32 mouse cellular contexts compared by ENCODE assay signal in the genomic region with DNA sequence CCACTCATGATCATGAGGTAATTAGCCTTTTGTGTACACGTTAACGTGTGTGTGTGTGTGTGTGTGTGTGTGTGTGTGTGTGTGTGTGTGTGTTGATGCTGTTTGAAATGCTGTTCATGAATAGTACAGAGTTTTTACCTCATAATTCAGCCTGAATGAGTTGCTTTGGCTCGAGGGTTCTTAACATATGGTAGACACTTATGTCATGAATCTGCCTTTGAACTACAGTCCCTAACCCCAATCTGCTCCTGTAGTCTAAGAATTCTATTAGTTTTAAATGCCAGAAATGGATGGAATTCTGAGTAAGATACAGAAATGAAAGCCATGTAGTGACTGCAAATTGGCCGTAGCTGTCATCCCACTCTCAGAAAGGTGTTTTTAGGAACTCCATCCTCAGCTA.
"Had no signal": no experiment of that assay in that cellular context is flagged by ENCODE, and none has a peak within 500 bp of the region (broad histone marks: within the 10 kb centered on the region; RNA-seq: fewer than 3 reads in every experiment).

No protein-coding gene starts in this region.

- H3K36me3 ChIP-seq: liver, embryonic 15.5 days; lung, embryonic 15.5 days had no signal

- H3K4me1 ChIP-seq: limb, embryonic 12.5 days; limb, embryonic 15.5 days; midbrain, embryonic 10.5 days; midbrain, embryonic 12.5 days; midbrain, embryonic 13.5 days; midbrain, embryonic 15.5 days; neural tube, embryonic 12.5 days had no signal

- H3K9me3 ChIP-seq: limb, embryonic 10.5 days; limb, embryonic 12.5 days; limb, embryonic 13.5 days; limb, embryonic 15.5 days; liver, embryonic 12.5 days; liver, embryonic 13.5 days; liver, embryonic 15.5 days; lung, embryonic 15.5 days; megakaryocyte, embryonic 14.5 days; midbrain, embryonic 10.5 days; midbrain, embryonic 12.5 days; midbrain, embryonic 13.5 days; midbrain, embryonic 15.5 days; neural tube, embryonic 12.5 days had no signal

- ATAC-seq: liver, embryonic 12.5 days; liver, postnatal 0 days; lung, postnatal 0 days; midbrain, embryonic 13.5 days; midbrain, embryonic 15.5 days; midbrain, embryonic 16.5 days had no signal

- DNase-seq: left cerebral cortex, postnatal 4 days; liver; liver, embryonic 13.5 days; liver, postnatal 0 days; lung, adult 18-20 months; lung, adult 2 months; lung, embryonic 14.5 days; lung, postnatal 10 days; lung, postnatal 14 days; lung, postnatal 36 days; lung, postnatal 4 days; midbrain, embryonic 14.5 days had no signal

- H3K4me2 ChIP-seq: limb, embryonic 12.5 days; limb, embryonic 13.5 days; limb, embryonic 15.5 days; liver, embryonic 11.5 days; liver, embryonic 12.5 days; liver, embryonic 13.5 days; liver, embryonic 15.5 days; lung, embryonic 14.5 days; lung, embryonic 15.5 days; midbrain, embryonic 11.5 days; midbrain, embryonic 12.5 days; midbrain, embryonic 13.5 days; midbrain, embryonic 15.5 days; neural tube, embryonic 12.5 days had no signal

- H3K27me3 ChIP-seq: limb, embryonic 12.5 days; limb, embryonic 13.5 days; limb, embryonic 15.5 days; liver, embryonic 12.5 days; liver, embryonic 13.5 days; liver, embryonic 15.5 days; lung, embryonic 15.5 days; megakaryocyte, embryonic 14.5 days; midbrain, embryonic 12.5 days; midbrain, embryonic 13.5 days; midbrain, embryonic 15.5 days; neural tube, embryonic 12.5 days had no signal

- H3K27ac ChIP-seq: limb, embryonic 10.5 days; limb, embryonic 12.5 days; limb, embryonic 13.5 days; limb, embryonic 15.5 days; liver, embryonic 12.5 days; liver, embryonic 13.5 days; liver, embryonic 14.5 days; liver, embryonic 15.5 days; lung, embryonic 15.5 days; macrophage; midbrain, embryonic 10.5 days; midbrain, embryonic 12.5 days; midbrain, embryonic 13.5 days; midbrain, embryonic 15.5 days; neural tube, embryonic 12.5 days had no signal

- H3K4me3 ChIP-seq: limb, embryonic 10.5 days; limb, embryonic 12.5 days; limb, embryonic 13.5 days; limb, embryonic 15.5 days; liver, embryonic 12.5 days; liver, embryonic 13.5 days; liver, embryonic 15.5 days; lung, embryonic 15.5 days; megakaryocyte, embryonic 14.5 days; midbrain, embryonic 10.5 days; midbrain, embryonic 12.5 days; midbrain, embryonic 13.5 days; midbrain, embryonic 15.5 days; myocyte; neural tube, embryonic 12.5 days had no signal

- H3K9ac ChIP-seq: limb, embryonic 12.5 days; limb, embryonic 13.5 days; limb, embryonic 15.5 days; liver, embryonic 12.5 days; liver, embryonic 13.5 days; liver, embryonic 14.5 days; liver, embryonic 15.5 days; liver, postnatal 0 days; lung, embryonic 14.5 days; lung, embryonic 15.5 days; midbrain, embryonic 12.5 days; midbrain, embryonic 13.5 days; midbrain, embryonic 15.5 days; neural tube, embryonic 12.5 days had no signal
